ENCODE assay signal across 12 mouse cellular contexts in the genomic region with DNA sequence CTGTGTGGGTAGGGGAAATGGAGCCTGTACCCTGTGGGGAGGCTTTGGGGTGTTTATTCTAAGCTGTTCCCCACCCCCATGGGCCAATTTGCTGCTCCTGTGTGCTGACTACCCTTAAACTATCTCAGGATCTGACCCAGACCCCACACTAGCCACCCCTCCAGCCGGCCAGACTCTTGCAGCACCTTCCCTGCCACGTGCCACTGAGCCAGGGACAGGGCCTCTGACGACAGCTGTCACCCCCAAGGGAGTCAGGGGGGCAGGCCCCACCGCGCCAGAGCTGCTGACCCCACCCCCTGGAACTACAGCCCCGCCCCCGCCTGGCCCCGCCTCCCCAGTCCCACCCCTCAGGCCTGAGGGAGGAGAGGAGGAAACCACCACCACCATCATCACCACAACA. TPM values are rescaled to one million over a fixed set of nuclear protein-coding genes. Genes with fewer than 3 reads are reported as not detected.
DNase-seq lines count a peak whose midpoint lies in the region; ATAC-seq lines count a peak whose summit lies in the region.
"Had no signal": no experiment of that assay in that cellular context is flagged by ENCODE, and none has a peak within 500 bp of the region (broad histone marks: within the 10 kb centered on the region; RNA-seq: fewer than 3 reads in every experiment).

No protein-coding gene starts in this region.

- peaks cover 47% of the 10 kb centered on the region for H3K4me1 ChIP-seq in forebrain, embryonic 13.5 days
- peaks cover 7% of the 10 kb centered on the region; the same call in 1 of the 2 replicates for H3K4me1 ChIP-seq in forebrain, embryonic 11.5 days (replicated peaks; ENCODE audit: control insufficient read depth, insufficient read depth, low read length)
- peaks cover 13% of the 10 kb centered on the region for H3K4me1 ChIP-seq in forebrain, embryonic 14.5 days (ENCODE audit: control insufficient read depth, insufficient read depth, low read length)
- H3K4me1 ChIP-seq in hindbrain, embryonic 16.5 days (ENCODE audit: control insufficient read depth, insufficient read depth, low read depth, low read length), result peaks cover 27% of the 10 kb centered on the region
- peaks cover 37% of the 10 kb centered on the region for H3K4me1 ChIP-seq in midbrain, embryonic 16.5 days (ENCODE audit: control insufficient read depth, insufficient read depth, low read length)

- no peak for DNase-seq in forebrain, embryonic 11.5 days (ENCODE audit: low spot score)
- no peak for DNase-seq in forebrain, embryonic 14.5 days (ENCODE audit: low spot score)
- no peak for DNase-seq in embryo, embryonic 9.5 days (ENCODE audit: extremely low spot score)
- DNase-seq in urinary bladder, postnatal 25 days (ENCODE audit: low spot score), result no peak
- DNase-seq in T-cell, adult 2 months (ENCODE audit: low spot score), result no peak
- DNase-seq: gastrocnemius, postnatal 14 days; lung, adult 18-20 months had no signal

- H3K9me3 ChIP-seq in forebrain, embryonic 13.5 days (replicated peaks), result no peaks in the 10 kb centered on the region
- H3K9me3 ChIP-seq in forebrain, embryonic 11.5 days (ENCODE audit: control insufficient read depth, low read length), result no peaks in the 10 kb centered on the region
- no peaks in the 10 kb centered on the region for H3K9me3 ChIP-seq in forebrain, embryonic 14.5 days (replicated peaks; ENCODE audit: control insufficient read depth, low read length)
- no peaks in the 10 kb centered on the region for H3K9me3 ChIP-seq in hindbrain, embryonic 16.5 days (ENCODE audit: control insufficient read depth, low read length)
- H3K9me3 ChIP-seq in midbrain, embryonic 16.5 days (replicated peaks; ENCODE audit: control insufficient read depth, low read length, poor library complexity, severe bottlenecking), result no peaks in the 10 kb centered on the region
- H3K9me3 ChIP-seq: intestine, embryonic 15.5 days had no signal

- peaks cover 5% of the 10 kb centered on the region; the same call in 1 of the 2 replicates for H3K36me3 ChIP-seq in forebrain, embryonic 13.5 days (ENCODE audit: poor library complexity, severe bottlenecking)
- H3K36me3 ChIP-seq in forebrain, embryonic 11.5 days (ENCODE audit: control insufficient read depth, insufficient read depth, low read length), result no peaks in the 10 kb centered on the region
- H3K36me3 ChIP-seq in forebrain, embryonic 14.5 days (ENCODE audit: control insufficient read depth, insufficient read depth, low read length), result 0 out of 2 replicates have a peak, but pooled peaks cover 5% of the 10 kb centered on the region
- H3K36me3 ChIP-seq in hindbrain, embryonic 16.5 days (ENCODE audit: control insufficient read depth, insufficient read depth, low read length), result peaks cover 7% of the 10 kb centered on the region; the same call in 1 of the 2 replicates
- H3K36me3 ChIP-seq in midbrain, embryonic 16.5 days (ENCODE audit: control insufficient read depth, insufficient read depth, low read length), result peaks cover 3% of the 10 kb centered on the region; the same call in 1 of the 2 replicates
- H3K36me3 ChIP-seq: intestine, embryonic 15.5 days had no signal

- peak overlapping the region; percentile 98 for H3K4me2 ChIP-seq in forebrain, embryonic 13.5 days
- H3K4me2 ChIP-seq in forebrain, embryonic 11.5 days (ENCODE audit: low read depth, low read length, severe bottlenecking), result no peak overlapping the region
- H3K4me2 ChIP-seq in forebrain, embryonic 14.5 days (ENCODE audit: low read length), result peak overlapping the region; percentile 99
- peak overlapping the region; percentile 93 for H3K4me2 ChIP-seq in hindbrain, embryonic 16.5 days (ENCODE audit: low read length)
- peak overlapping the region; percentile 78 for H3K4me2 ChIP-seq in midbrain, embryonic 16.5 days (ENCODE audit: low read length)

- ATAC-seq in forebrain, embryonic 13.5 days, result no peak
- ATAC-seq in forebrain, embryonic 11.5 days (replicated peaks; ENCODE audit: low FRiP score), result no peak
- no peak for ATAC-seq in forebrain, embryonic 14.5 days
- ATAC-seq in hindbrain, embryonic 16.5 days, result no peak
- no peak for ATAC-seq in midbrain, embryonic 16.5 days
- ATAC-seq: intestine, embryonic 15.5 days had no signal

- peak overlapping the region; percentile 60 for H3K4me3 ChIP-seq in forebrain, embryonic 13.5 days
- no peak overlapping the region for H3K4me3 ChIP-seq in forebrain, embryonic 11.5 days (ENCODE audit: low read depth, low read length)
- peak overlapping the region; percentile 57 for H3K4me3 ChIP-seq in forebrain, embryonic 14.5 days (ENCODE audit: low read depth, low read length)
- peak overlapping the region; percentile 70 for H3K4me3 ChIP-seq in hindbrain, embryonic 16.5 days (ENCODE audit: low read length)
- H3K4me3 ChIP-seq in midbrain, embryonic 16.5 days (ENCODE audit: low read depth, low read length), result peak overlapping the region; percentile 56
- H3K4me3 ChIP-seq: intestine, embryonic 15.5 days had no signal

- peak overlapping the region; percentile 37; the same call in 1 of the 2 replicates for H3K9ac ChIP-seq in forebrain, embryonic 13.5 days
- no peak overlapping the region for H3K9ac ChIP-seq in forebrain, embryonic 11.5 days (ENCODE audit: low read length)
- H3K9ac ChIP-seq in forebrain, embryonic 14.5 days (ENCODE audit: low read length), result no peak overlapping the region
- peak overlapping the region; percentile 43 for H3K9ac ChIP-seq in hindbrain, embryonic 16.5 days (ENCODE audit: low read depth, low read length)
- H3K9ac ChIP-seq in midbrain, embryonic 16.5 days (ENCODE audit: low read depth, low read length), result peak overlapping the region; percentile 55
- H3K9ac ChIP-seq: intestine, embryonic 15.5 days had no signal

- no peak overlapping the region for H3K27ac ChIP-seq in forebrain, embryonic 13.5 days
- H3K27ac ChIP-seq in forebrain, embryonic 11.5 days (ENCODE audit: low read depth, low read length), result no peak overlapping the region
- no peak overlapping the region for H3K27ac ChIP-seq in forebrain, embryonic 14.5 days (ENCODE audit: low read depth, low read length)
- H3K27ac ChIP-seq in hindbrain, embryonic 16.5 days (ENCODE audit: low read depth, low read length), result no peak overlapping the region
- H3K27ac ChIP-seq in midbrain, embryonic 16.5 days (ENCODE audit: low read length), result no peak overlapping the region
- H3K27ac ChIP-seq: intestine, embryonic 15.5 days had no signal

- H3K27me3 ChIP-seq in forebrain, embryonic 13.5 days, result peaks cover 35% of the 10 kb centered on the region
- peaks cover 20% of the 10 kb centered on the region for H3K27me3 ChIP-seq in forebrain, embryonic 11.5 days (ENCODE audit: control insufficient read depth, insufficient read depth, low read length)
- no peaks in the 10 kb centered on the region for H3K27me3 ChIP-seq in forebrain, embryonic 14.5 days (replicated peaks; ENCODE audit: control insufficient read depth, insufficient read depth, low read length)
- no peaks in the 10 kb centered on the region for H3K27me3 ChIP-seq in hindbrain, embryonic 16.5 days (replicated peaks; ENCODE audit: control insufficient read depth, insufficient read depth, low read length)
- no peaks in the 10 kb centered on the region for H3K27me3 ChIP-seq in midbrain, embryonic 16.5 days (ENCODE audit: control insufficient read depth, insufficient read depth, low read depth, low read length)

- 0% methylated on average over 8 of the region's 8 CpGs for WGBS in forebrain, embryonic 13.5 days
- WGBS in forebrain, embryonic 11.5 days, result 3% methylated on average over 8 of the region's 8 CpGs
- WGBS in forebrain, embryonic 14.5 days, result under 1% methylated on average over 8 of the region's 8 CpGs
- WGBS in hindbrain, embryonic 16.5 days, result 3% methylated on average over 8 of the region's 8 CpGs
- 0% methylated on average over 2 of the region's 8 CpGs for WGBS in midbrain, embryonic 16.5 days

RNA-seq across cellular contexts. Expression of a gene that starts 2.3 kb away (rescaled TPM):
- polyA plus RNA-seq in forebrain, embryonic 13.5 days (2015; fragmentation: Nextera tagmentation; extraction: Ambion mirVana), result 16.8 and 18.4 TPM in 2 replicates
- polyA plus RNA-seq in forebrain, embryonic 11.5 days (2014; fragmentation: Nextera tagmentation; extraction: Ambion mirVana), result 6.3 and 6.7 TPM in 2 replicates
- polyA plus RNA-seq in forebrain, embryonic 14.5 days (2014; fragmentation: Nextera tagmentation; extraction: Ambion mirVana), result 33.8 and 34.6 TPM in 2 replicates
- 54.9 and 56.7 TPM in 2 replicates for polyA plus RNA-seq in hindbrain, embryonic 16.5 days (2015; fragmentation: Nextera tagmentation; extraction: Ambion mirVana)
- 44.6 and 50.2 TPM in 2 replicates for polyA plus RNA-seq in midbrain, embryonic 16.5 days (2015; fragmentation: Nextera tagmentation; extraction: Ambion mirVana)

RNA-seq across cellular contexts. Expression of a gene that starts 3.3 kb away (rescaled TPM):
- 2.5 and 5.1 TPM in 2 replicates for polyA plus RNA-seq in forebrain, embryonic 13.5 days (2015; fragmentation: Nextera tagmentation; extraction: Ambion mirVana)
- 0.25 and 0.40 TPM in 2 replicates for polyA plus RNA-seq in forebrain, embryonic 11.5 days (2014; fragmentation: Nextera tagmentation; extraction: Ambion mirVana)
- polyA plus RNA-seq in forebrain, embryonic 14.5 days (2014; fragmentation: Nextera tagmentation; extraction: Ambion mirVana), result 4.4 and 6.0 TPM in 2 replicates
- 9.4 and 11.5 TPM in 2 replicates for polyA plus RNA-seq in hindbrain, embryonic 16.5 days (2015; fragmentation: Nextera tagmentation; extraction: Ambion mirVana)
- 10.4 TPM in 2 replicates for polyA plus RNA-seq in midbrain, embryonic 16.5 days (2015; fragmentation: Nextera tagmentation; extraction: Ambion mirVana)
- polyA plus RNA-seq: heart, embryonic 14.5 days had no signal

RNA-seq across cellular contexts. Expression of a gene that starts 23.1 kb away (rescaled TPM):
- 82.9 and 95.8 TPM in 2 replicates for polyA plus RNA-seq in forebrain, embryonic 13.5 days (2015; fragmentation: Nextera tagmentation; extraction: Ambion mirVana)
- polyA plus RNA-seq in forebrain, embryonic 11.5 days (2014; fragmentation: Nextera tagmentation; extraction: Ambion mirVana), result 68.0 and 78.7 TPM in 2 replicates
- 92.4 and 96.0 TPM in 2 replicates for polyA plus RNA-seq in forebrain, embryonic 14.5 days (2014; fragmentation: Nextera tagmentation; extraction: Ambion mirVana)
- polyA plus RNA-seq in hindbrain, embryonic 16.5 days (2015; fragmentation: Nextera tagmentation; extraction: Ambion mirVana), result 160 and 162 TPM in 2 replicates
- 132 and 141 TPM in 2 replicates for polyA plus RNA-seq in midbrain, embryonic 16.5 days (2015; fragmentation: Nextera tagmentation; extraction: Ambion mirVana)

RNA-seq across cellular contexts. Expression of a gene that starts 23.3 kb away (rescaled TPM):
- polyA plus RNA-seq in forebrain, embryonic 13.5 days (2015; fragmentation: Nextera tagmentation; extraction: Ambion mirVana), result 0.42 and 1.2 TPM in 2 replicates
- 0.88 and 1.4 TPM in 2 replicates for polyA plus RNA-seq in forebrain, embryonic 11.5 days (2014; fragmentation: Nextera tagmentation; extraction: Ambion mirVana)
- polyA plus RNA-seq in forebrain, embryonic 14.5 days (2014; fragmentation: Nextera tagmentation; extraction: Ambion mirVana), result 0.51 and 1.0 TPM in 2 replicates
- 1.2 and 1.6 TPM in 2 replicates for polyA plus RNA-seq in hindbrain, embryonic 16.5 days (2015; fragmentation: Nextera tagmentation; extraction: Ambion mirVana)
- polyA plus RNA-seq in midbrain, embryonic 16.5 days (2015; fragmentation: Nextera tagmentation; extraction: Ambion mirVana), result 0.69 and 0.96 TPM in 2 replicates

RNA-seq across cellular contexts. Expression of a gene that starts 24.0 kb away (rescaled TPM):
- polyA plus RNA-seq in forebrain, embryonic 13.5 days (2015; fragmentation: Nextera tagmentation; extraction: Ambion mirVana), result 69.4 and 69.8 TPM in 2 replicates
- 26.5 and 28.8 TPM in 2 replicates for polyA plus RNA-seq in forebrain, embryonic 11.5 days (2014; fragmentation: Nextera tagmentation; extraction: Ambion mirVana)
- polyA plus RNA-seq in forebrain, embryonic 14.5 days (2014; fragmentation: Nextera tagmentation; extraction: Ambion mirVana), result 69.3 and 89.2 TPM in 2 replicates
- polyA plus RNA-seq in hindbrain, embryonic 16.5 days (2015; fragmentation: Nextera tagmentation; extraction: Ambion mirVana), result 126 and 134 TPM in 2 replicates
- polyA plus RNA-seq in midbrain, embryonic 16.5 days (2015; fragmentation: Nextera tagmentation; extraction: Ambion mirVana), result 135 and 140 TPM in 2 replicates

Comparison
In these comparisons a context has a peak if more than half of its experiments do, and no peak if none do; other contexts are left out.
1. H3K9ac ChIP-seq: peak in forebrain, embryonic 13.5 days (single experiment), hindbrain, embryonic 16.5 days (single experiment) and midbrain, embryonic 16.5 days (single experiment); none in forebrain, embryonic 11.5 days (single experiment) and forebrain, embryonic 14.5 days (single experiment).